Mouse (Mus musculus): ENCODE data around the gene 2410002F23Rik.

DNA sequence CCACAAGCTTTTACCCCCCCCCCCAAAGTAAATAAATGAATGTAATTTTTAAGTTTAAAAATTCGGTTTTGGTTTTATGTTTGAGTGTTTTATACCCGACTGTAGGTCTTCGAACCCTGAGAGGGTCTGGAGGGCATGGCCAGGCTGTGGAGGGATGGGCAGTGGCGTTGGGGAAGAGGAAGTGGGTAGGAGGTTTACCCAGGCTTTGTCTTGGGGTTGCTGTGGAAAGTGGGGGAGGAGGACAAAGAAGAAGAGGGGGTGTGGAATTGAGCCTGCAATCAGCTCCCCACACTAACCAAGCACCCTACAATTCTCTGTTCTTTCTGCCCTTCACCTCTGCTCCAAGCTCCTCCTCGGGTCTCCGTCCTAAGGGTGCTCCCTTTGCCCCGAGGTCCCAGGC is 26.0 kb downstream of the 2410002F23Rik start:
- TF ChIP-seq CTCF (IDR thresholded peaks at IDR 0.05; ENCODE audit: insufficient read depth, low read depth, low read length): no peak
- TF ChIP-seq POLR2A (IDR thresholded peaks at IDR 0.05; ENCODE audit: insufficient read depth, low read depth, low read length): no peak
